Mouse (Mus musculus): ENCODE measurements around the gene Man2b1.

DNA sequence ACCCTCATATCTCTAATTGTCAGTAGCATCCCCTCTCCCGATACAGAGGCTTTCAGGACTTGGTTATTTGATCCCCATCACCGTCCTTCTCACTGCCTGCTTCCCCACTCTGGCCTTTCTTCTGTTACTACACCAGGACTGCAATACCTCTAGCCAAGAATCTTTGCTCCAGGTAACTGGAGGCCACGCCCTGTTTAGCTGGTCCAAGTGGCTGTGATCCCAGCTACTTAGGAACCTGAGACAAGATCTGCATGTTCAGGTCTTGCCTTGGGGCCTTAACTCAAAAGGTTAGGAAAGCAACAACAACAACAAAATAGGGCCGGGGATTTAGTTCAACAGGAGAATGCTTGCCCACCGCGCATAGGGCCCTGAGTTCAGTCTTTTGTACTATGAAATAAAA lies 39.5 kb upstream of the Man2b1 start:
- TF ChIP-seq GATA1 (IDR thresholded peaks at IDR 0.05; ENCODE audit: borderline replicate concordance, low read length) (no peak), FLI1 (IDR thresholded peaks at IDR 0.05; ENCODE audit: low read length) (no peak)

Data from megakaryocyte, embryonic 14.5 days (primary cell).